Mouse (Mus musculus): ENCODE results near the gene Rgl1. TPM values are rescaled to one million over a fixed set of nuclear protein-coding genes. Genes with fewer than 3 reads are reported as not detected.

Rgl1 gene
- polyA plus RNA-seq, 1 experiment from 2014 or later, result 45.4 TPM

DNA sequence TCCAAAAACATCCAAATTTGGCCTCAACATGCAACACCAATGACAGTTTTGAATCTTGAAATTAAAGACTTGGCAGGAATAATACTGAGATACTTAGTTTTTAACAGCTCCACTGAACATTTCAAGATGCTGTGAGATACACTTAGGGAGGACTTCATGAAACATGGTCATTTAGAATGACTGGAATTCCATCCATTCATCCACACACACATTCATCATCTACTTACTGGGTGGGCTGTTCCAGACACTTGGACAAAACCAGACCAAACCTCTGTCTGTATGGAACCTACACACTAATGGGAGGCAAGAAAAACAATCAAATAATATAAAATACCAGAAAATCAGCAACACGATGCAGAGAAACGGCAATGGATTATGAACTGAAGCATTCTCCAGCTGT, 58.6 kb downstream of the Rgl1 start:
- Histone ChIP-seq H3K27me3 (replicated peaks; ENCODE audit: control insufficient read depth, insufficient read depth, low read length) (no peaks in the 10 kb centered on the region), H3K4me2 (ENCODE audit: low read depth, low read length) (no peak overlapping the region), H3K36me3 (ENCODE audit: control insufficient read depth, insufficient read depth, low read length) (no peaks in the 10 kb centered on the region), H3K9me3 (ENCODE audit: control insufficient read depth, low read length) (no peaks in the 10 kb centered on the region), H3K4me3 (ENCODE audit: low read length) (no peak overlapping the region), H3K4me1 (ENCODE audit: control insufficient read depth, insufficient read depth, low read length) (peaks cover 3% of the 10 kb centered on the region; the same call in 1 of the 2 replicates), H3K9ac (ENCODE audit: low read depth, low read length) (no peak overlapping the region), H3K27ac (ENCODE audit: low read length) (0 out of 2 replicates have a peak overlapping the region, but pooled peaks have one; percentile 20)
- WGBS, result 65% methylated on average over 2 of the region's 2 CpGs
- ATAC-seq, result peak; percentile 23; the same call in 1 of the 2 replicates

DNA sequence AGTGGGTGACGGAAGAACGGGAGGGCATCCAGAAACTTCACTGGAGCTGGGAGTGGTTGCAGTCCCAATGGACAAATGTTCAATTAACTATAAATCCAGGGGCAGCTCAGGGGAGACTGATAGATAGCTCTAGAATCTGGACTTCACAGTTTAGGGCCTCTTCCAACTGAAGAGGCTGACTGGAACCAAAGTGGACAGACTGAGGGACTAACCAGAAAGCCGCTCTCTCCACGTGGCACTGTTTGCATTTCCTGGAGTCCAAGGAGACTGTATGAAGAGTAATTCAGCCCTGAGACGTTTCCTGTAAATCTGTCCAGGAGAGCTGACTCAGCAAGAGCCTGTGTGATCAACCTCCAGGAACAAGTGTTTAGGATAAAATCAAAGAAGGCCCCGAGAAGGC, 62.2 kb downstream of the Rgl1 start:
- H3K4me1 ChIP-seq (ENCODE audit: control insufficient read depth, insufficient read depth, low read length), result peaks cover 3% of the 10 kb centered on the region; the same call in 1 of the 2 replicates
- ATAC-seq, result no peak
- H3K9me3 ChIP-seq (ENCODE audit: control insufficient read depth, low read length), result no peaks in the 10 kb centered on the region
- no peaks in the 10 kb centered on the region for H3K27me3 ChIP-seq (replicated peaks; ENCODE audit: control insufficient read depth, insufficient read depth, low read length)
- WGBS, result 43% methylated on average over 6 of the region's 6 CpGs
- H3K4me2 ChIP-seq (ENCODE audit: low read depth, low read length), result no peak overlapping the region
- H3K9ac ChIP-seq (ENCODE audit: low read depth, low read length), result no peak overlapping the region
- H3K27ac ChIP-seq (ENCODE audit: low read length), result no peak overlapping the region
- H3K36me3 ChIP-seq (ENCODE audit: control insufficient read depth, insufficient read depth, low read length), result no peaks in the 10 kb centered on the region
- no peak overlapping the region for H3K4me3 ChIP-seq (ENCODE audit: low read length)

DNA sequence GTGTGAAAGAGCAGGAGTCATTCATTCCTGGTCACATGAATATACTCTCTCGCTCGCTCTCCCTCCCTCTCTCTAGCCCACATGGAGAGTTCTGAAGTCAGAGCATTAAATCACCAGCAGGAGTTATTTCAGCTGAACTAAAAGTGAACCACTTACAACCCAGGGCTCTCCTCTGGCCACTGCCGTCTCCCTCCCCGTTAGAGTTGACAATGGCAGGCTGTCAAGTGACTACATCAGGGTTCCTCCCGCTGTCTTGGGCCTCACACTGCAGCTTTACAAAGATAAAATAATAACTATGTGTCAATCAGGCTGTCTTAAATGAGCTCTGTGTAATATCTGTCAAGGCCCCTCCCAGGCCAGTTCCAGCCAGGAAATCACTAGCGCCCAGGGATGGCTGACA, 63.2 kb downstream of the Rgl1 start:
- Histone ChIP-seq H3K4me3 (ENCODE audit: low read length) (no peak overlapping the region), H3K9ac (ENCODE audit: low read depth, low read length) (no peak overlapping the region), H3K27ac (ENCODE audit: low read length) (no peak overlapping the region), H3K4me2 (ENCODE audit: low read depth, low read length) (no peak overlapping the region), H3K9me3 (ENCODE audit: control insufficient read depth, low read length) (no peaks in the 10 kb centered on the region), H3K4me1 (ENCODE audit: control insufficient read depth, insufficient read depth, low read length) (peaks cover 3% of the 10 kb centered on the region; the same call in 1 of the 2 replicates), H3K27me3 (replicated peaks; ENCODE audit: control insufficient read depth, insufficient read depth, low read length) (no peaks in the 10 kb centered on the region), H3K36me3 (ENCODE audit: control insufficient read depth, insufficient read depth, low read length) (no peaks in the 10 kb centered on the region)
- WGBS, result 42% methylated on average over 6 of the region's 6 CpGs
- no peak for ATAC-seq

DNA sequence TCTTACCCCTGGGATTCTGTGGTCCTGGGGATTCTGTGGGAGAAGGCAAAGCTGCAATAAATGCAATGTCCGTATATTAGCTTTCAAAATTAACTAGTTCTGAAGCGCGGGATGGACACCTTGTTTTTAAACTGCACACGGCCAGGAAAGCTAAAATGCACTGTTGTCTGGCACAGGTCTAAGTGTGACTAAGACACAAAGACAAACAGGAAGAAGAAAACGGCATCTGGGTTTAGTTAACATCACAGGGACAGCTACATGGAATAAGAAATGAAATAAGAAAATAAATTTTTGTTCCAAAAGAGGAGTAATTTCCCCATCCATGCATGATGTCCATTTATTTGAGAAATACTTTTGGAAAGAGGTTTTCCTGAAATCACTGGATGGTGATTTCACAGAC, 65.1 kb downstream of the Rgl1 start:
- H3K9me3 ChIP-seq (ENCODE audit: control insufficient read depth, low read length), result no peaks in the 10 kb centered on the region
- no peak overlapping the region for H3K9ac ChIP-seq (ENCODE audit: low read depth, low read length)
- WGBS, result 76% methylated on average over 5 of the region's 5 CpGs
- peaks cover 3% of the 10 kb centered on the region; the same call in 1 of the 2 replicates for H3K4me1 ChIP-seq (ENCODE audit: control insufficient read depth, insufficient read depth, low read length)
- H3K36me3 ChIP-seq (ENCODE audit: control insufficient read depth, insufficient read depth, low read length), result no peaks in the 10 kb centered on the region
- H3K4me2 ChIP-seq (ENCODE audit: low read depth, low read length), result no peak overlapping the region
- no peak for ATAC-seq
- H3K4me3 ChIP-seq (ENCODE audit: low read length), result no peak overlapping the region
- no peak overlapping the region for H3K27ac ChIP-seq (ENCODE audit: low read length)
- H3K27me3 ChIP-seq (replicated peaks; ENCODE audit: control insufficient read depth, insufficient read depth, low read length), result no peaks in the 10 kb centered on the region

DNA sequence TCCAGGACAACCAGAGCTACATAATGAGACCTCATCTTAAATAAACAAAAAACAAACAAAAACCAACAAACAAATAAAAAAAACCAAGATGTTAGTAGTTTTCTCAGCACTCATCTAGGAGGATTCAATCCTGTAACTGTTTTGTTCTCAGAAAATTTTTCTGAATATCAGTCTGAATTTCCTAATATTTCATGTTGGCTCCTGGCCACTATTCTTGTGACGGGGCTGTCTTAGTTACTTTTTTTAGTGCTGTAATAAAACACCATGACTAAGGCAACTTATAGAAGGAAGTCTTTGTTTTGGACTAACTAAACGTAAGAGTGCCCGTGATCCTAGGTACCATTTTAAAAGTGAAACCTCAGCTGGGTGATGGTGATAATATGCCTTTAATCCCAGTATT, 68.8 kb downstream of the Rgl1 start:
- Histone ChIP-seq H3K36me3 (ENCODE audit: control insufficient read depth, insufficient read depth, low read length) (no peaks in the 10 kb centered on the region), H3K9me3 (ENCODE audit: control insufficient read depth, low read length) (no peaks in the 10 kb centered on the region), H3K9ac (ENCODE audit: low read depth, low read length) (no peak overlapping the region), H3K4me1 (ENCODE audit: control insufficient read depth, insufficient read depth, low read length) (no peaks in the 10 kb centered on the region), H3K27me3 (replicated peaks; ENCODE audit: control insufficient read depth, insufficient read depth, low read length) (no peaks in the 10 kb centered on the region), H3K4me2 (ENCODE audit: low read depth, low read length) (no peak overlapping the region), H3K27ac (ENCODE audit: low read length) (no peak overlapping the region), H3K4me3 (ENCODE audit: low read length) (no peak overlapping the region)
- no peak for ATAC-seq
- 41% methylated on average over 3 of the region's 3 CpGs for WGBS

DNA sequence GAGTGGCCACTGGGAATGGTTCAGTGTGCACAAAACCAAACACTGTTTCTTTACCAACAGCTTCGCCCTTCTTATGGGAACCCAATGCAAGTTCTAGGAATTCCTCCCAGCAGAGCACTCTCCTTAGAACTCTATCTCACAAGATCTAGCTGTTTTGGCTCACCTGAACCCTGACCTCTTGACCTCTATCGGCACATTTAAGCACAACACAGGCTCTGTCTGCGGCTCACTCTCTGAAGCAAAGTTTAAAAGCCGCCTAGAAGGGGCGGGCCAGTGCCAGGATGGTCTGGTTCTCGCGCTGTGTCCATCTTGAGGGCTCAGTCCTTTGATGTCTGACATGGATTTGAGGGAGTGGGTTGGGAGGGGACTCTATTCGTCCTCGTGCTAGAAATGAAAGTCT, 70.7 kb downstream of the Rgl1 start:
- Histone ChIP-seq H3K4me1 (ENCODE audit: control insufficient read depth, insufficient read depth, low read length) (no peaks in the 10 kb centered on the region), H3K27ac (ENCODE audit: low read length) (no peak overlapping the region), H3K9ac (ENCODE audit: low read depth, low read length) (no peak overlapping the region), H3K36me3 (ENCODE audit: control insufficient read depth, insufficient read depth, low read length) (no peaks in the 10 kb centered on the region), H3K4me2 (ENCODE audit: low read depth, low read length) (no peak overlapping the region), H3K4me3 (ENCODE audit: low read length) (no peak overlapping the region), H3K9me3 (ENCODE audit: control insufficient read depth, low read length) (no peaks in the 10 kb centered on the region), H3K27me3 (replicated peaks; ENCODE audit: control insufficient read depth, insufficient read depth, low read length) (no peaks in the 10 kb centered on the region)
- no peak for ATAC-seq
- WGBS, result 47% methylated on average over 9 of the region's 9 CpGs

DNA sequence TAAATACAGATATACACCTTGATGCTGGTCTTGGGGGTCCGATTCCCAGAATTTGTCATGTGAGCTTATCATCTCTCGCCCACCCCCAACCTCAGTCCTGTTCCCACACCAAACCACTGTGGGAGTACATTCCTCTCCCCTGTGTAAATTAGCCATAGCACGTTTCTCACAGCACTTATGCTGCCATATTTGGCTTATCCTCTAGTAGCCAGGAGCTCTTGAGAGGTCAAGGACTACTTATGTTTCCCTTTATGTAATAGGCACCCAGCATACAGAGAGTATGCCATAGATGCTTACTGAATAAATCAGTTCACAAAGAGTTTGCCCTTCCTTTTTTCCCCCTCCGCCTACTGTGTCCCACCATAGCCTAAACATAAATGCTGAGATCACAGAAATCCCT, 76.2 kb downstream of the Rgl1 start:
- Histone ChIP-seq H3K36me3 (ENCODE audit: control insufficient read depth, insufficient read depth, low read length) (no peaks in the 10 kb centered on the region), H3K4me2 (ENCODE audit: low read depth, low read length) (no peak overlapping the region), H3K27me3 (replicated peaks; ENCODE audit: control insufficient read depth, insufficient read depth, low read length) (no peaks in the 10 kb centered on the region), H3K27ac (ENCODE audit: low read length) (no peak overlapping the region), H3K4me3 (ENCODE audit: low read length) (no peak overlapping the region), H3K4me1 (ENCODE audit: control insufficient read depth, insufficient read depth, low read length) (peaks cover 14% of the 10 kb centered on the region), H3K9me3 (ENCODE audit: control insufficient read depth, low read length) (no peaks in the 10 kb centered on the region), H3K9ac (ENCODE audit: low read depth, low read length) (no peak overlapping the region)
- 76% methylated on average over 4 of the region's 4 CpGs for WGBS
- ATAC-seq, result no peak

DNA sequence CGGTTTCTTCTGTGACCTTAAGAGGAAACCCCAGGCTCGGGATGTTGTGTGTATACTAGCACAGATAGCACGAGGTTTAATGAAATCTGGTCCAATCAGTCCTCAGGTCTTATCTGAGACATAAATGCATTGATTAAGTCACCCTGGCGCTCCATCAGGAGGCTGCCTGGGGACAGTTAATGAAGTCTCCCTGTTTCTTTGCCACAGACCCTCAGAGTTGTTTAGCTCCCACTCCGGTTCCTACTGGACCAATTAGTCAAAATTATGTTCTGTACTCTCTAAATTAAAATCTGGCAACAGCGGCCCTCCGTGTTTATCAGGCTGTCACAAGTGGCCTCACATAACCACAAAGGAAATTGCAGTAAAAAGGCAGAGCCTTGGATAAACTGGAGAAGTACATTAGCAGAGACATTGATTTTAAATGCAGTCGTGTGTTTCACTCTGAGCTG, 78.4 kb downstream of the Rgl1 start:
- WGBS, result 20% methylated on average over 8 of the region's 8 CpGs
- H3K9me3 ChIP-seq (ENCODE audit: control insufficient read depth, low read length), result no peaks in the 10 kb centered on the region
- no peak overlapping the region for H3K4me3 ChIP-seq (ENCODE audit: low read length)
- ATAC-seq, result peak; percentile 45
- peak overlapping the region; percentile 73 for H3K27ac ChIP-seq (ENCODE audit: low read length)
- peaks cover 15% of the 10 kb centered on the region for H3K4me1 ChIP-seq (ENCODE audit: control insufficient read depth, insufficient read depth, low read length)
- H3K27me3 ChIP-seq (replicated peaks; ENCODE audit: control insufficient read depth, insufficient read depth, low read length), result no peaks in the 10 kb centered on the region
- H3K9ac ChIP-seq (ENCODE audit: low read depth, low read length), result no peak overlapping the region
- no peaks in the 10 kb centered on the region for H3K36me3 ChIP-seq (ENCODE audit: control insufficient read depth, insufficient read depth, low read length)
- H3K4me2 ChIP-seq (ENCODE audit: low read depth, low read length), result 0 out of 2 replicates have a peak overlapping the region, but pooled peaks have one; percentile 10

DNA sequence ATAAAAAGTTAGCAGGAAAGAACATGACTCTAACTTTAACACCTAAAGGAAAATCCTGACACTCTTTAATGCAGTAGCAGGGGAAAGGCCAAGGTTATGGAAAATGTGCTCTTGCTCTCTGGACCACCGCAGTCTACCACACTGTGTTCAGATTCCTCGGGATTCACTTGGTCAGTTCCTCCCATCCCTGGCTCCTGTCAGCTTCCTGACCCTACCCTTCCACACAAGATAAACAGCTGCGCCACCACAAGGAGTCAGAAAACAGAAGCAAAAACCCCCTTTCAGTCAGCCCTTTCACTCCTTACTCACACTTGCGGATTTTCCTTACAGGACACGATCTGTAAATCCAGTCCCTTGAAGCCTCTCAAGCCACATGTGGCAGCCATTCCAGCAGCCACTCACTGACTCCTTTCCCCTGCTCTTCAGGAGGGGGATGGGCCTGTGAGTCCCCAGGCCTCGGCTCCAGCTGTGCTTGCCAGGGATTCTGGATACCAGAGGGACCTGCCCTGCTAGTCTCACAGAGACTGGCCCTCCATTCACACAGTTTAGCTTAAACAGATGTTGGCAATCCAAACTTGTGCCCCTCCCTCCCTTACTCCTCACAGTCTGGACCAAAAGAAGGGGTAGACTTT, 78.9 kb downstream of the Rgl1 start:
- 22% methylated on average over 6 of the region's 6 CpGs for WGBS
- no peaks in the 10 kb centered on the region for H3K36me3 ChIP-seq (ENCODE audit: control insufficient read depth, insufficient read depth, low read length)
- H3K9me3 ChIP-seq (ENCODE audit: control insufficient read depth, low read length), result no peaks in the 10 kb centered on the region
- peak overlapping the region; percentile 73 for H3K27ac ChIP-seq (ENCODE audit: low read length)
- peak; percentile 79 for ATAC-seq
- H3K4me2 ChIP-seq (ENCODE audit: low read depth, low read length), result 0 out of 2 replicates have a peak overlapping the region, but pooled peaks have one; percentile 10
- no peaks in the 10 kb centered on the region for H3K27me3 ChIP-seq (replicated peaks; ENCODE audit: control insufficient read depth, insufficient read depth, low read length)
- H3K9ac ChIP-seq (ENCODE audit: low read depth, low read length), result no peak overlapping the region
- H3K4me3 ChIP-seq (ENCODE audit: low read length), result no peak overlapping the region
- peaks cover 17% of the 10 kb centered on the region for H3K4me1 ChIP-seq (ENCODE audit: control insufficient read depth, insufficient read depth, low read length)

DNA sequence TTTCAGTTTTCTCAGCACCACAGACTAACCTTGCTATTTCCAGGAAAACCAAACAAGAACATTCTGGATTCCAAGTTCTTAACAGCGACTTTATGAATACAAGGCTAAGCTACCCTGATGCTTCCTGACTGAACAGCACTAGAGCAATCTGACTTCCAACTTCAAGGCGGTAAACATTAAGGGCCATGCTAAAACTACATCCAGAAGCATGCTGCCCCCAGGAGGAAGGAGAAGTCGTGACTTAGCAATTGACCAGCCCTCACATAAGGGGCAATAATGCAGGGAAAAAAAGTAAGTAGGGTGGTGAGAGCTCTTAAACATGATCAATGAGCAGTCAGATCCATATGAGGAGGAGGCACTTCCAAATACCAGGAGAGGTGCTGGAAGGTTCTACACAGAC, 80.6 kb downstream of the Rgl1 start:
- Histone ChIP-seq H3K4me2 (ENCODE audit: low read depth, low read length) (no peak overlapping the region), H3K9ac (ENCODE audit: low read depth, low read length) (no peak overlapping the region), H3K4me1 (ENCODE audit: control insufficient read depth, insufficient read depth, low read length) (peaks cover 21% of the 10 kb centered on the region), H3K9me3 (ENCODE audit: control insufficient read depth, low read length) (no peaks in the 10 kb centered on the region), H3K27me3 (replicated peaks; ENCODE audit: control insufficient read depth, insufficient read depth, low read length) (no peaks in the 10 kb centered on the region), H3K4me3 (ENCODE audit: low read length) (no peak overlapping the region), H3K36me3 (ENCODE audit: control insufficient read depth, insufficient read depth, low read length) (no peaks in the 10 kb centered on the region), H3K27ac (ENCODE audit: low read length) (no peak overlapping the region)
- ATAC-seq, result no peak
- WGBS, result 74% methylated on average over 3 of the region's 3 CpGs
